Mouse (Mus musculus) CD4-positive, CD25-positive, alpha-beta regulatory T cell, adult 4 months (primary cell): ENCODE results near the gene Gjd3. TPM values are rescaled to one million over a fixed set of nuclear protein-coding genes. Genes with fewer than 3 reads are reported as not detected.

Experiments used
- ATAC-seq: one replicate; pipeline ENCODE4 v1.8.0; 2017
- polyA plus RNA-seq, 2 experiments: library from polyadenylated mRNA; unstranded; fragments of 100-300 nt; shearing (Covaris generic); gene quantifications; one replicate each; pipeline ENCODE4 v1.2.1; 2017

The Gjd3 gene
- polyA plus RNA-seq, 2 experiments from 2014 or later, result not detected

- no peak for ATAC-seq
These were observed 3.5 kb downstream of the Gjd3 start for GRCm38 (mm10) chr11:98979356-98979755.

- no peak for ATAC-seq
These were observed 4.2 kb downstream of the Gjd3 start for GRCm38 (mm10) chr11:98978526-98979148.

- ATAC-seq, result peak; percentile 72
These were observed 7.7 kb downstream of the Gjd3 start for GRCm38 (mm10) chr11:98974871-98975719.

GRCm38 (mm10) chr11:98974213-98974612 lies 8.6 kb downstream of the Gjd3 start:
- ATAC-seq, result no peak

GRCm38 (mm10) chr11:98973584-98973983 lies 9.2 kb downstream of the Gjd3 start:
- ATAC-seq, result no peak

DNA sequence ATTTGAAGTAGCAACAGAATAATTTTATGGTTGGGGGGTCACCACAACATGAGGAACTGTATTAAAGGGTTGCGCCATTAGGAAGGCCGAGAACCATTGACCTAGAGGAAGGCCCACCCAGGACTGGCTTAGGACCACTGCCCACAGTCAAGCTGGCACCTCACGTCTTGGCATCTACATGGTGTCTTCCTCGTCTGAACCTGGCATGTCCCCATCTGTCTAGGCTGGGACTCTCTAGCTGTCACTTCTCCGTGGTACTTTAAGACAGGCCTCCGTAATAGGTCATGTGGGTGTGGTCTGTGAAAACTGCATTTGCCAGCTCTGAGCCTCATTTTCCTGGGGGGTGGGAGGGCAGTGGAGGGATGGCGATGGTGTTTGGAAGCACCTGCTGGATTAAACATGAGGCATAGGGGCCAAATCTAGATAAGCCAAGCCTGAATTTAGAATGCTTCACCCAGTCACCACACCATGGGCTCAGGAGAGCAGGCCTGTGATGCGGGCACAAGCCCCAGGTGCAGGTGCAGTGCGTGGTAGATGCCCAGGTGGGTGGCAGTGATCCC lies 9.9 kb downstream of the Gjd3 start:
- ATAC-seq, result no peak

DNA sequence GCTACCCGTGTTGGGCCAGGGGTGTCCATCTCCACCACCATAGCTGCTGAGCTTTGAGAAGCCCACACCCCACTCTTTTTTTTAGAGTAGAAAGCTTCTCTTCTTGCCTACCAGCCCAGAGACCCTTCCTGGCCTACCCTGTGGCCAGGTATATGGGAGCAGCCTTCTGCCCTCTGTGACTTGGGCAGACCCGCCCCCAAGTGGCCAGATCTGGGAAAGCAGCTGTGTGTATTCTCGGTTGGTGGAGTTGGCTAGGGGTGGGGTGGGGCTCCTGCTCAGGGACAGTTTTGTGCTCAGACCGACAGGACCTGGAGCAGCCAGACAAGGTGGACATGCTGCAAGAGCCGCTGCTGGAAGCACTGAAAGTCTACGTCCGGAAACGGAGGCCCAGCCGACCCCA lies 10.6 kb downstream of the Gjd3 start:
- ATAC-seq, result peak; percentile 78

DNA sequence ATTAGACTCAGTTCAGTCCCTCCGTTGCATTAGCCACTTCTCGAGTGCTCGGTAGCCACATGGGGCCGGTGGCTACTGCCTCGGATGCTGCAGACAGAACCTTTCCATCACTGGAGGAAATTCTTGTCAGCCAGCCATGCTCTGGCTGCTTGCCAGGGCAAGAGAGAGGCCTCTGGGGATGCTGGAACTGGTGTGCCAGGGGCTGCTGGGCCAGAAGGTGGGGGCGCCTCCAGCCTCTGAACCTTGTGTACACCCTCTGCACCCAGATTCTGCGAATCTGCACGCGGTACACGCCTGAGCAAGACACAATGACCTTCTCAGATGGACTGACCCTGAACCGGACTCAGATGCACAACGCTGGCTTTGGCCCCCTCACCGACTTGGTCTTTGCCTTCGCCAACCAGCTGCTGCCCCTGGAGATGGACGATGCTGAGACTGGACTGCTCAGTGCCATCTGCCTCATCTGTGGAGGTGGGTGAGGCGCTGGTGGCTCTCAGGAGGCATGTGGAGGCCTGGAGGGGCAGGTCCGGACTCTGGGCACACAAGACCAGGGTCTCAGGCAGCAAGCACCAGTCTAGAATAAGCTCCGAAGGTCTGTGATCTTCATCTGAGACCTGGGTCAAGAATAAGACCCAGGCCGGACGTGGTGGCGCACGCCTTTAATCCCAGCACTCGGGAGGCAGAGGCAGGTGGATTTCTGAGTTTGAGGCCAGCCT lies 11.3 kb downstream of the Gjd3 start:
- ATAC-seq, result no peak

GRCm38 (mm10) chr11:98970191-98970925 lies 12.5 kb downstream of the Gjd3 start:
- ATAC-seq, result no peak

DNA sequence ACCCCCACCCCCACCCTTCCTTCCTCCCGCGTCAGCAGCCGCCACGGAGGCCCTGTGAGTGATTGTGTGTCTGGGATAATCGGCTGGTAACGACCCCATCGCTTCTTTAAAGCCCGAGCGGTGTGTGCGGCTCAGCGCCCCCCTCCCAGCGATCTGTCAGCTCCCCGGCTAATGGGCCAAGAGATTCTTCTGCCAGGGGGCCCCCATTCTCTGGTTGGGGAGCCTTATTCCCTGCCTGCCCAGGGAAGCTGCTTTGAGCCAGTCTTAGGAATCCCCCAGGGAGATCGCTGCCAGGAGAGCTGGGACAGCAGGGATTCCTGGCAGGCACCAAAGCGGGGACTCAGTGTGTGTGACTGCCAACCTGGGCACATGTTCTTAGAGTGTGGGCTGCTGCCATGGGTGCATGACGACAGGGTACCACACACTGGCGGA lies 13.3 kb downstream of the Gjd3 start:
- ATAC-seq, result no peak

- ATAC-seq, result no peak
These were observed 13.9 kb downstream of the Gjd3 start for GRCm38 (mm10) chr11:98968716-98969495.

GRCm38 (mm10) chr11:98968079-98968478 lies 14.7 kb downstream of the Gjd3 start:
- no peak for ATAC-seq

DNA sequence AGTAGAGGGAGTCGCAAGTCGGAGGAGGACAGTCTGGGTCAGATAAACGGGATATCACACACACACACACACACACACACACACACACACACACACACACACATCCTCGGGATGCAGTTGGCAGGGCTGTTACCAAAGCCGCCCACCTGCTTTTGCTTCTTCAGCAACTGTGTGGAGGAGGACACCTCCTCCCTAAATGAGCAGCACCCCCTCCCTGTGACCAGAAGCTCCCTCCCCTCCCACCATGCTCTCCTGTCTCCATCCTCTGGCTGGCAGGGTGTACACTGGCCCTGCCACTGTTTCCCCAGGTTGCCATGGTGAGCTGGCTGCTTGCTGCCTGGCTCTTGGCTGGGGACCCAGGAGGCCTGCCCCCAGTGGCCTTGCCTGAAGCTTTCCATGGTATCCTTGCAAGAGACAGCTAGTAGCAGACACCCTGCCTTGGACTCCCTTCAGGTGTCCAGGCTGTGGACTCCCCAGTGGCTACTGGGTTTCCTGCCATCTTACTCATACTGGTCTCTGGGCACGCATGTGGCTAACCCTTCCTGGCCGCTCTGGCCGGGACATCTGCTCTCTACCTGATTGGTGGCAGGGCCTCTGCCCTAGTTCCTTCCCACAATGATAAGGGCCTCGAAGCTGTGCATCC lies 16.2 kb downstream of the Gjd3 start:
- ATAC-seq, result no peak

- no peak for ATAC-seq
These were observed 17.3 kb downstream of the Gjd3 start for GRCm38 (mm10) chr11:98965416-98966077.

- no peak for ATAC-seq
These were observed 18.0 kb downstream of the Gjd3 start for GRCm38 (mm10) chr11:98964616-98965415.

- no peak for ATAC-seq
These were observed 18.6 kb downstream of the Gjd3 start for GRCm38 (mm10) chr11:98964201-98964615.

- peak; percentile 29 for ATAC-seq
These were observed 19.4 kb downstream of the Gjd3 start for GRCm38 (mm10) chr11:98963191-98964021.

GRCm38 (mm10) chr11:98962421-98963095 lies 20.3 kb downstream of the Gjd3 start:
- ATAC-seq, result no peak
